Mouse (Mus musculus): ENCODE measurements around the gene Elovl5.

The Elovl5 gene

DNA sequence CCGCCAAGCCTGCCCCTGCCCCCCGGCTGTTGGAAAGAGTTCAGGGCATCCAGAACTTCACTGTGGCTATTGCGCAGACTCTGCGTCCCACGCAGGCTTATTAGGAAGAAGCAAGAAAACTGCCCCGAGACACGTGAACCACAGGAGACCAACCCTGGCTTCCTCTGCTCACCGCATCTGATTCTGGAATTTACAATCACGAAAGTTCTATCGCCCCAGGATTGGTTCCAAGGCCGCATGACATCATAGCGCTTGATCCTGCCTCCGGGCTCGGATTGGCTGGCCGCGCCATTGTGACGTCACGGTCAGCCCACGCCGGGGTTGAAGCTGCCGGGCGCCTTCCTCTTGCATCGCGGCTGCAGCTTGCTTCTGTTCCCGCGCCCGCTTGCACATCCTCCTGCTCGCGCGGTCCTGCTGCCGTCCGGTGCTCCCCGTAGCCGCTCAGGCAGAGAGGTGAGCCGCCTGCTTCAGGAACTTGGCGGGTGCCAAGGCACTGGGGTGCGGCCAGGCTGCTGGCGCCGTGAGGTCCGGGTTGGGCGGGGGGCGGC, at the start of gene Elovl5:
TSS of gene Elovl5 (plus strand) at position 291 of the 548 bp plus-strand sequence.
- DNase-seq (ENCODE audit: low read depth, low spot score), result peak; percentile 98

DNA sequence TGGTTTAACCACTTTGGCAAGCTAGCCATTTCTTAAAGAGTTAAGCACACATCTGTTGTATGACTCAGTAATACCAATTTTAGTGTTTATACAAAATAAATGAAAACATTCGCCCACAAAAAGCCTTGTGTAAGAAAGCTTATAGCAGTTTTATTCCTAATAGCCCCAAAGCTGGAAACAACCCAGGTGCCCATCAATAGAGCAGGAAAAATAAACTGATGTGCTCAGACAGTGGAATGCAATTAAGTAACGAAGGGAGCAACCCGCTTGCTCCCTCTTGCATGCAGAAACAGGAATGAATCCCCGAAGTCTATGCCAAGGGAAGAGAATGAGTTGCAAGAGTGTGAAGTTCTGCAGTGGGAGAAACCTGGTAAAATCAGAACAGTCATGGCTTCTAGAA, 25.7 kb upstream of the Elovl5 start:
- no peak for DNase-seq (ENCODE audit: low read depth, low spot score)

- no peak for DNase-seq (ENCODE audit: low read depth, low spot score)
These were observed 18.6 kb upstream of the Elovl5 start for GRCm38 (mm10) chr9:77898551-77898950.

- DNase-seq (ENCODE audit: low read depth, low spot score), result no peak
These were observed 13.0 kb upstream of the Elovl5 start for GRCm38 (mm10) chr9:77904133-77904532.

- peak; percentile 52 for DNase-seq (ENCODE audit: low read depth, low spot score)
These were observed 7.4 kb upstream of the Elovl5 start for GRCm38 (mm10) chr9:77909572-77910269.

GRCm38 (mm10) chr9:77910270-77911240, 6.6 kb upstream of the Elovl5 start:
- DNase-seq (ENCODE audit: low read depth, low spot score), result peak; percentile 92

GRCm38 (mm10) chr9:77911508-77912229, 5.5 kb upstream of the Elovl5 start:
- peak; percentile 80 for DNase-seq (ENCODE audit: low read depth, low spot score)

DNA sequence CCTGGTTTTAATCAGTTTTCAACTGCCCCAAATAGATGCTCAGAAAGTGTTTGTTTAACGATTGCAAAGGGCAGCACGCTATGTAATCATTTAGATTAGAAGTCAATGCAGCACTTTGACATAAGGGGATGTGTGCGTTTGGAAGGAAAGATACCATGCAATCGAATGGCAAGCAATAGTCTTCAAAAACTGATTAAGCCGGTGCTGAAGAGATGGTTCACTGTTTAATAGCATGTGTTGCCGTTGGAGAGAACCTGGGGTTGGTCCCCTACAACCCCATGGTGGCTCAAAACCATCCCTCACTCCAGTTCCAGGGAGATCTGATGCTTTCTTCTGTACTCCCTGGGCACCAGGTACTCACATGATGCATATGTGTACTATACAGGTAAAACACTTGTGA, 4.9 kb upstream of the Elovl5 start:
- DNase-seq (ENCODE audit: low read depth, low spot score), result no peak

- DNase-seq (ENCODE audit: low read depth, low spot score), result no peak
These were observed 2.5 kb upstream of the Elovl5 start for GRCm38 (mm10) chr9:77914616-77915015.

- DNase-seq (ENCODE audit: low read depth, low spot score), result no peak
These were observed 1.4 kb upstream of the Elovl5 start for GRCm38 (mm10) chr9:77915791-77916190.

GRCm38 (mm10) chr9:77917622-77918131, 513 bp downstream of the Elovl5 start:
- no peak for DNase-seq (ENCODE audit: low read depth, low spot score)

- peak; percentile 60 for DNase-seq (ENCODE audit: low read depth, low spot score)
These were observed 1.0 kb downstream of the Elovl5 start for GRCm38 (mm10) chr9:77918211-77918610.

- DNase-seq (ENCODE audit: low read depth, low spot score), result no peak
These were observed 2.0 kb downstream of the Elovl5 start for GRCm38 (mm10) chr9:77918961-77919670.

- no peak for DNase-seq (ENCODE audit: low read depth, low spot score)
These were observed 3.3 kb downstream of the Elovl5 start for GRCm38 (mm10) chr9:77920481-77920880.

GRCm38 (mm10) chr9:77921366-77922260, 4.4 kb downstream of the Elovl5 start:
- DNase-seq (ENCODE audit: low read depth, low spot score), result peak; percentile 67

DNA sequence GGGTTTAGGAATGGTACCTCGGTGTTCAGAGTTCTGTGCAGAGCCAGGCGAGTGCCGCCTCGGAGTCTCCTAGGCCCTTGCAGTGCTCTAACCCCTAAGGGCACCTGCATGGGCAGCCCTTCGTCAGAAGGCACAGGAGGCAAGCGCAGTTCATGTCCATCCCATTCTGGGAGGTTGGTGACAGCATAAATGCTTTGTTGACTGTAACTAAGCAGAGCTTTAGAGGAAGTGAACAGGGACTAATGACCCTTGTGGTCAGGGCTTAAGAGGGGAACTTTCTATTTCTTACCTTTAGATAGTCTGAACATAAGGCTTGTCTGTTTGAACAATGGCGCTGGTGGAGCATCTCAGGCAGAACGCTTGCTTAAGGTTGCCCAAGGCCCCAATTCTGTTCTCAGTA, 6.6 kb downstream of the Elovl5 start:
- no peak for DNase-seq (ENCODE audit: low read depth, low spot score)

GRCm38 (mm10) chr9:77924199-77924598, 7.0 kb downstream of the Elovl5 start:
- no peak for DNase-seq (ENCODE audit: low read depth, low spot score)

- DNase-seq (ENCODE audit: low read depth, low spot score), result no peak
These were observed 9.0 kb downstream of the Elovl5 start for GRCm38 (mm10) chr9:77926151-77926550.

DNA sequence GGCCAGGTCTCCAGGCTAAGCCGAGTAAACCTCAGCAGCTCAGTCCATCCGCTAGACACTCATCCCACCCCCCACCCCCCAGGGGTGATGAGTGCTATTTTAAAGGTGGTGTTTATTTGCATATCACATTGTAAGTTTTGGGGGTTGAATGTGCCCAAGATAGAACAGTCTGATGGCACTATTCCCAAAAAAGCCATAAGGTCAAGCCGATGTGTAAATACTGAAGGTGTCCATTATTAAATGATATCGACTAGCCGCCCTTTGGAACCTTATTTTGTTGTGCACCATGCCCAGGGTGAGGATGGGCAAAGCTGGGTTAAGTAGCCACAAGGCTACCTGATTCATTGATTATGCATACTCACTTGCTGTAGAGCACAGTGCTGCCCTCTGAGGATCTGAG, 9.7 kb downstream of the Elovl5 start:
- DNase-seq (ENCODE audit: low read depth, low spot score), result no peak

GRCm38 (mm10) chr9:77927431-77927830, 10.3 kb downstream of the Elovl5 start:
- DNase-seq (ENCODE audit: low read depth, low spot score), result no peak
